Mouse (Mus musculus) C2C12 (cell line): Measurements from ENCODE around the gene Ptgfrn. TPM values are rescaled to one million over a fixed set of nuclear protein-coding genes. Genes with fewer than 3 reads are reported as not detected.

Experiments used
- H3K27me3 ChIP-seq: one replicate; pipeline ENCODE4 v1.6.1; 2011; ENCODE audit not compliant: control insufficient read depth, insufficient read depth, insufficient read length
- H3K36me3 ChIP-seq: one replicate; pipeline ENCODE4 v1.6.1; 2011; ENCODE audit not compliant: control insufficient read depth, insufficient read depth
- H3K4me3 ChIP-seq: one replicate; pipeline ENCODE4 v1.5.1; 2011; ENCODE audit warnings: mild to moderate bottlenecking, control low read depth; ENCODE audit not compliant: poor library complexity, insufficient read depth, severe bottlenecking
- H3K79me2 ChIP-seq: one replicate; pipeline ENCODE4 v1.6.1; 2011; ENCODE audit not compliant: control insufficient read depth, insufficient read depth
- H3K79me3 ChIP-seq: one replicate; pipeline ENCODE4 v1.6.1; 2011; ENCODE audit warnings: low read depth, control low read depth
- H3ac ChIP-seq: one replicate; pipeline ENCODE3; 2011; ENCODE audit warnings: low read depth; ENCODE audit not compliant: control insufficient read depth, insufficient read length
- CEBPB ChIP-seq: IDR thresholded peaks from one replicate; pipeline ENCODE4 v1.6.1; 2011; ENCODE audit warnings: low read depth, mild to moderate bottlenecking, control low read depth, moderate library complexity
- CTCF ChIP-seq: IDR thresholded peaks from one replicate; pipeline ENCODE4 v1.5.1; 2011; ENCODE audit not compliant: control insufficient read depth, insufficient read depth, insufficient read length
- FOSL1 ChIP-seq: IDR thresholded peaks from one replicate; pipeline ENCODE4 v1.8.0; 2011; ENCODE audit warnings: mild to moderate bottlenecking, low read length; ENCODE audit not compliant: poor library complexity, insufficient read depth, severe bottlenecking
- MAX ChIP-seq: IDR thresholded peaks from one replicate; pipeline ENCODE4 v1.6.1; 2011; ENCODE audit warnings: mild to moderate bottlenecking, control low read depth
- MYOD1 ChIP-seq: IDR thresholded peaks from one replicate; pipeline ENCODE4 v1.6.1; 2011; ENCODE audit warnings: low read depth; ENCODE audit not compliant: control insufficient read depth, insufficient read length
- MYOG ChIP-seq: IDR thresholded peaks from one replicate; pipeline ENCODE4 v1.6.1; 2011; ENCODE audit not compliant: control insufficient read depth, insufficient read length; ENCODE audit errors: extremely low read depth
- USF1 ChIP-seq: IDR thresholded peaks from one replicate; pipeline ENCODE4 v1.6.1; 2011; ENCODE audit warnings: low read depth, mild to moderate bottlenecking, control low read depth, moderate library complexity
- polyA plus RNA-seq: library from polyadenylated mRNA; unstranded; fragments of >200 nt; fragmentation: generic; extraction: Trizol; gene quantifications from one replicate; pipeline ENCODE4 v1.2.1, GENCODE M21; 2012; ENCODE audit warnings: missing spikeins

Ptgfrn gene
- polyA plus RNA-seq, 1 experiment = 42.8 TPM

DNA sequence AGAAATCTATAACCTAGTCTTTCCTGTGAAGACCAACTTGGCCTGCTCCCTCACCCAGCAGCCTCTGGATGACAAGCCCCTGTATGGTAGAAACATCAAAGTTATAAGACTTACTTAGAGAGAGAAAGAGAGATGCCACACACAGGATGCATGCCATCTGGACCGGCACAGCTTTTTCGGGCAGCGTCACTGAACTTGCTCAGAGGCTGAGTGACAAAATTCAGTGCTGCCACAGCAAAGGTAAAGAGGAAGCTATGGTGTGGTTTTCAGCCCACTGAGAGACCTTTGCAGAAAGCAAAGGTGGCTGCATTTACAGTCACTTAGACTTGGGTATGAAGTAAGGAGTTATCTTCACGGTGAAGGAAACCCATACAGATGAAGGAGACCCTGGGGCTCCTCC lies 80.7 kb downstream of the Ptgfrn start, which contains the start of gene Cd101:
Gene Cd101, minus strand, starts transcription at position 218 of the 400 bp plus-strand sequence.
- Histone ChIP-seq H3K79me2 (no peaks in the 10 kb centered on the region), H3K4me3 (no peak within 1 kb of the TSS), H3K27me3 (no peaks in the 10 kb centered on the region), H3ac (no peak within 1 kb of the TSS), H3K79me3 (no peaks in the 10 kb centered on the region), H3K36me3 (no peaks in the 10 kb centered on the region)
- TF ChIP-seq CTCF = no peak
- no peak for TF ChIP-seq MAX
- TF ChIP-seq MYOD1 = no peak
- TF ChIP-seq MYOG = no peak
- no peak for TF ChIP-seq FOSL1
- TF ChIP-seq USF1 = no peak
- TF ChIP-seq CEBPB = no peak

- Histone ChIP-seq H3K36me3 (no peaks in the 10 kb centered on the region), H3K4me3 (no peak overlapping the region)
Observed at GRCm38 (mm10) chr3:101026741-101027140, 83.3 kb downstream of the Ptgfrn start.

DNA sequence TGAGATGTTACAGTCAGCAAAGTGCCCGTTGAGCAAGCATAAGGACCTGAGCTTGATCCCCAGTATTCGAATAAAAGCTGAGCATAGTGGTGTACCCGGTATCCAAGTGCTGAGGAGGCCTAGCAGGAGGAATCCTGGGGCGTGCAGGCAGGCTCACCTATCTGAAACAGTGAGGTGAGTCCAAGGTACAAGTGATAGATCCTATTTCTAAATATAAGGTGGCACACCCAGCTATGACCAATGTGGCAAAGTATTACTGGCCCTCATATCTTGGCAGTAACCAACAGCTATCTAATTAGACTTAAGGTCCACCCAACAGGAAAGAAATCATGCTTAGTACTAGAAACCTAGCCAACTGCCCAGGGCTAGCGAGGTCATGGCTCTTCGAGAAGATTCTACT lies 87.1 kb downstream of the Ptgfrn start:
- no peaks in the 10 kb centered on the region for H3K79me3 ChIP-seq
- H3K4me3 ChIP-seq = no peak overlapping the region
- TF ChIP-seq MAX (no peak), FOSL1 (no peak), MYOD1 (no peak), USF1 (no peak), CTCF (no peak), MYOG (no peak)
- H3K36me3 ChIP-seq = no peaks in the 10 kb centered on the region
- no peak overlapping the region for H3ac ChIP-seq
- no peaks in the 10 kb centered on the region for H3K79me2 ChIP-seq
- no peaks in the 10 kb centered on the region for H3K27me3 ChIP-seq

More at GRCm38 (mm10) chr3:101026741-101027140, 83.3 kb downstream of the Ptgfrn start:
- Histone ChIP-seq H3ac (no peak overlapping the region), H3K79me2 (no peaks in the 10 kb centered on the region), H3K79me3 (no peaks in the 10 kb centered on the region), H3K27me3 (no peaks in the 10 kb centered on the region)
- TF ChIP-seq USF1 (no peak), FOSL1 (no peak), MYOG (no peak), CTCF (no peak), CEBPB (no peak), MAX (no peak), MYOD1 (no peak)

- Histone ChIP-seq H3K36me3 (no peaks in the 10 kb centered on the region), H3K27me3 (no peaks in the 10 kb centered on the region), H3ac (no peak overlapping the region), H3K4me3 (no peak overlapping the region), H3K79me2 (no peaks in the 10 kb centered on the region), H3K79me3 (no peaks in the 10 kb centered on the region)
- no peak for TF ChIP-seq USF1
- no peak for TF ChIP-seq MYOD1
- TF ChIP-seq CEBPB = no peak
- TF ChIP-seq FOSL1 = no peak
- no peak for TF ChIP-seq MAX
- no peak for TF ChIP-seq MYOG
- TF ChIP-seq CTCF = no peak
Observed at GRCm38 (mm10) chr3:101021481-101022051, 88.5 kb downstream of the Ptgfrn start.

DNA sequence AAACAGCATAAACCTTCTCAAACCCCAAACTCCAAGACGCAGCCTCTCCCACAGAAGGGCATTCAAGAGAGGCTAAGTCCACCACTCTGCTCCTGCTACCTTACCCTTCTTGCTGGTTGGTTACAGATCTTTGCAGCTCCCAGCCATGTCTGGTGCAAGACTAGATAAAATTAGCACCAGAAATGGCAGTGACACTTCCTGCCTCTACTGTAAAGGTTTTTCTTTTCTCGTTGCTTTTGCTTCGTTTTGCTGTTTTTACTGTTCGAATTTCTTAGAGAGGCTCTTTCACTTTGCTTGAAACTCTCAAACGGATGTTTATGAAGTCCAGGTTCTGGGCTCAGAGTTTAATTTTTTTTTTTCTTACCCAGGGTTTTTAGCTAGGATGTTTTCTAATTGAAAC lies 89.0 kb downstream of the Ptgfrn start:
- Histone ChIP-seq H3ac (no peak overlapping the region), H3K79me3 (no peaks in the 10 kb centered on the region), H3K36me3 (no peaks in the 10 kb centered on the region), H3K79me2 (no peaks in the 10 kb centered on the region), H3K27me3 (no peaks in the 10 kb centered on the region), H3K4me3 (no peak overlapping the region)
- no peak for TF ChIP-seq FOSL1
- no peak for TF ChIP-seq USF1

DNA sequence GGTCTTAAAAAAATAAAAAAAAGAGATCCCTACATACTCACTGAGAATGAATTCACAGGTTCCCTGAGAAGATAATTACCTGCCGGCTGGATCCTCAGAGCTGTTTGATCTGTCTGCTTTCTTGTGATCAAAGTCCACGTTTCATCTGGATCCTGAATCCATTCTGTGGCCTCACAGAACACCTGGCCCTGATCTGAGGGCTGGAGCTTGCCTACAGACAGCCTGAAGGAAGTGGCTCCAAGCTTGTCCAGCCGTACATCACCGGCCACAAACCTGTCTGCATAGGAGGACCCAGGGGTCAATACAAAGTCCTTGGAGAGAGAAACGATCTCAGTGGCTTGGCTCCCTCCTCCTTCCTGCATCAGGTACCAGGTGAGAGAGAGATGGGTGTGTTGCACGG lies 91.6 kb downstream of the Ptgfrn start:
- H3K27me3 ChIP-seq = no peaks in the 10 kb centered on the region
- no peak for TF ChIP-seq FOSL1
- TF ChIP-seq CEBPB = no peak
- TF ChIP-seq MYOD1 = no peak
- TF ChIP-seq MYOG = no peak
- no peak for TF ChIP-seq USF1
- no peak for TF ChIP-seq MAX
- TF ChIP-seq CTCF = no peak
- H3K79me2 ChIP-seq = no peaks in the 10 kb centered on the region
- H3ac ChIP-seq = no peak overlapping the region
- H3K4me3 ChIP-seq = no peak overlapping the region
- H3K36me3 ChIP-seq = no peaks in the 10 kb centered on the region
- H3K79me3 ChIP-seq = no peaks in the 10 kb centered on the region
